ENCODE assay signal across 22 mouse cellular contexts in the genomic region with DNA sequence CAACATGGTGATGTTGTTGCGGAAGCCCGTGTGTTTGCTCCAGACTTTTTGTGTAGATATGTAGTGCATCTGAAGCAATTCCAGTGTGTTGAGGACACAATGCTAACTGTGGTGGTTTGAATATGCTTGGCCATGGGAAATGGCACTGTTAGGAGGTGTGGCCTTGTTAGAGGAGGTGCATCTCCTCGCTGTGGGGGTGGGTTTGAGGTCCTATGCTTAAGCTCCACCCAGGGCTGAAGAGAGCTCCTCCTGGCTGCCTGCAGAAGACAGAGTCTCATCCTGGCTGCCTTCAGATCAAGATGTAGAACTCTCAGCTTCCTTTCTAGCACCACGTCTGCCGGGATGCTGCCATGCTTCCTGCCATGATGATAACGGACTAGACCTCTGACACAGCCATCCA. TPM values are rescaled to one million over a fixed set of nuclear protein-coding genes. Genes with fewer than 3 reads are reported as not detected.
A peak's percentile ranks its signal among the peaks of the same experiment; 100 is the strongest.
DNase-seq lines count a peak whose midpoint lies in the region; TF ChIP-seq lines count a peak whose summit lies in the region.
"Had no signal": no experiment of that assay in that cellular context is flagged by ENCODE, and none has a peak within 500 bp of the region (broad histone marks: within the 10 kb centered on the region; RNA-seq: fewer than 3 reads in every experiment).

No protein-coding gene starts in this region.

- H3K4me1 ChIP-seq in cortical plate, adult 2 months (ENCODE audit: control insufficient read depth, insufficient read depth, low read length): no peaks in the 10 kb centered on the region; the same call in 1 of the 2 replicates

- H3K4me3 ChIP-seq in cortical plate, adult 2 months (ENCODE audit: insufficient read depth, low read length): peak overlapping the region; percentile 74; the same call in 1 of the 2 replicates
- H3K4me3 ChIP-seq: embryonic facial prominence, embryonic 13.5 days; embryonic facial prominence, embryonic 15.5 days; erythroblast, embryonic 14.5 days; forebrain, embryonic 10.5 days had no signal

- TF ChIP-seq CTCF in cortical plate, adult 2 months (IDR thresholded peaks at IDR 0.05; ENCODE audit: extremely low read depth, insufficient read depth, low read length): no peak

- no peak overlapping the region for H3K27ac ChIP-seq in cortical plate, adult 2 months (ENCODE audit: insufficient read depth, low read length)
- H3K27ac ChIP-seq: embryonic facial prominence, embryonic 13.5 days; embryonic facial prominence, embryonic 15.5 days; forebrain, embryonic 10.5 days had no signal

- peak; percentile 62 for DNase-seq in heart, adult 11 months
- no peak for DNase-seq in heart, adult 9 months (ENCODE audit: low spot score in 2 of 2)
- peak; percentile 71 for DNase-seq in R1 (ENCODE audit: low read depth, low spot score)
- DNase-seq in liver: no peak
- DNase-seq in retina, embryonic 14.5 days (ENCODE audit: low spot score): no peak
- DNase-seq: adrenal gland, adult 8-10 months; adrenal gland, postnatal 14 days; adrenal gland, postnatal 36 days; cerebellum, adult 11-12 months; cerebellum, adult 2 months; cerebellum, adult 9-10 months; cerebellum, postnatal 10 days; cerebellum, postnatal 25 days; embryo, embryonic 11 days had no signal

- no peak for TF ChIP-seq POLR2A in cortical plate, adult 2 months (IDR thresholded peaks at IDR 0.05; ENCODE audit: extremely low read depth, insufficient read depth, low read length)

RNA-seq across cellular contexts. Expression of gene Wasf3, which starts 1.4 kb away (rescaled TPM):
- polyA plus RNA-seq in cortical plate, adult 2 months (2012; rRNA removed): 59.9 and 61.7 TPM in 2 replicates
- polyA plus RNA-seq: activated CD4-positive, CD25-positive, alpha-beta regulatory T cell, adult 4 months; C2C12; erythroblast, embryonic 14.5 days; G1E had no signal

Comparison
In these comparisons a context has a peak if more than half of its experiments do, and no peak if none do; other contexts are left out.
1. DNase-seq: peak in heart, adult 11 months (single experiment) and R1 (single experiment); none in heart, adult 9 months (0 of 2), liver (single experiment) and retina, embryonic 14.5 days (single experiment).